Mouse (Mus musculus) midbrain, postnatal 0 days (tissue): ENCODE measurements around the gene Nat14. TPM values are rescaled to one million over a fixed set of nuclear protein-coding genes. Genes with fewer than 3 reads are reported as not detected.

ENCODE experiments used
- ATAC-seq: fragments of 200-750 bp; cut with Nextera tagmentation; 2 replicates; pipeline ENCODE4 v1.8.0; 2017; ENCODE audit warnings: moderate number of reproducible peaks, mild to moderate bottlenecking, moderate TSS enrichment, moderate library complexity; ENCODE audit not compliant: low FRiP score
- DNase-seq: peaks from one replicate; pipeline ENCODE4 v3.0.0-alpha.2; 2015; ENCODE audit warnings: low spot score
- H3K27ac ChIP-seq: fragments of 300-500 bp; sonication (generic); 2 replicates; pipeline ENCODE4 v1.5.1; 2014; ENCODE audit warnings: low read depth, mild to moderate bottlenecking, low read length, mixed read lengths
- H3K27me3 ChIP-seq: fragments of 300-500 bp; sonication (generic); 2 replicates; pipeline ENCODE4 v1.6.1; 2014; ENCODE audit warnings: low read length, control low read depth, mixed read lengths; ENCODE audit not compliant: insufficient read depth
- H3K36me3 ChIP-seq: fragments of 300-500 bp; sonication (generic); 2 replicates; pipeline ENCODE4 v1.6.1; 2014; ENCODE audit warnings: low read length, control low read depth, mixed read lengths; ENCODE audit not compliant: insufficient read depth
- H3K4me1 ChIP-seq: fragments of 300-500 bp; sonication (generic); 2 replicates; pipeline ENCODE4 v1.6.1; 2014; ENCODE audit warnings: mild to moderate bottlenecking, control low read depth, antibody characterized with exemption, low read length, mixed read lengths; ENCODE audit not compliant: insufficient read depth
- H3K4me2 ChIP-seq: fragments of 300-500 bp; sonication (generic); 2 replicates; pipeline ENCODE4 v1.6.1; 2014; ENCODE audit warnings: low read depth, mild to moderate bottlenecking, low read length, mixed read lengths; ENCODE audit not compliant: poor library complexity, severe bottlenecking
- H3K4me3 ChIP-seq: fragments of 300-500 bp; sonication (generic); 2 replicates; pipeline ENCODE4 v1.5.1; 2014; ENCODE audit warnings: low read depth, mild to moderate bottlenecking, low read length, moderate library complexity
- H3K9ac ChIP-seq: fragments of 300-500 bp; sonication (generic); replicated peaks from 2 replicates; pipeline ENCODE4 v1.6.1; 2014; ENCODE audit warnings: mild to moderate bottlenecking, low read length, moderate library complexity, mixed read lengths; ENCODE audit not compliant: poor library complexity, severe bottlenecking
- H3K9me3 ChIP-seq: fragments of 300-500 bp; sonication (generic); 2 replicates; pipeline ENCODE4 v1.6.1; 2016; ENCODE audit warnings: low read length, control low read depth
- CTCF ChIP-seq: IDR thresholded peaks from 2 replicates; pipeline ENCODE4 v1.5.1; 2016; ENCODE audit warnings: antibody characterized with exemption, mild to moderate bottlenecking
- WGBS: fragments of 180-500 bp; shearing (Covaris S2); extraction: QIAGEN DNeasy Blood & Tissue Kit; methylation state at CpG from one replicate; pipeline ENCODE4 v1.1.7; 2014; 5-methylcytosine and 5-hydroxymethylcytosine counted together
- polyA plus RNA-seq: library from polyadenylated mRNA; unstranded; fragments of >200 nt; fragmentation: Nextera tagmentation; extraction: Ambion mirVana; gene quantifications from 2 replicates; pipeline ENCODE4 v1.2.1, GENCODE M21; 2015
- total RNA-seq: library from RNA; depleted of rRNA; stranded (reverse); fragments of >200 nt; gene quantifications from 2 replicates; pipeline ENCODE4 v1.2.3, GENCODE M21; 2014; rRNA removed

Nat14 gene
- total and polyA plus RNA-seq, 2 experiments from 2014 or later = 35.9 to 49.7 TPM

- no peaks in the 10 kb centered on the region for H3K36me3 ChIP-seq
- ATAC-seq (no peak), DNase-seq (no peak)
- WGBS = 80% methylated on average over 5 of the region's 5 CpGs
- H3K27ac ChIP-seq = no peak overlapping the region
- TF ChIP-seq CTCF = no peak
- no peak overlapping the region for H3K9ac ChIP-seq
- H3K4me2 ChIP-seq = no peak overlapping the region
- no peak overlapping the region for H3K4me3 ChIP-seq
- no peaks in the 10 kb centered on the region for H3K27me3 ChIP-seq
- H3K4me1 ChIP-seq = no peaks in the 10 kb centered on the region
- H3K9me3 ChIP-seq = no peaks in the 10 kb centered on the region
These were observed 41.7 kb downstream of the Nat14 start for GRCm38 (mm10) chr7:4963527-4963926.

DNA sequence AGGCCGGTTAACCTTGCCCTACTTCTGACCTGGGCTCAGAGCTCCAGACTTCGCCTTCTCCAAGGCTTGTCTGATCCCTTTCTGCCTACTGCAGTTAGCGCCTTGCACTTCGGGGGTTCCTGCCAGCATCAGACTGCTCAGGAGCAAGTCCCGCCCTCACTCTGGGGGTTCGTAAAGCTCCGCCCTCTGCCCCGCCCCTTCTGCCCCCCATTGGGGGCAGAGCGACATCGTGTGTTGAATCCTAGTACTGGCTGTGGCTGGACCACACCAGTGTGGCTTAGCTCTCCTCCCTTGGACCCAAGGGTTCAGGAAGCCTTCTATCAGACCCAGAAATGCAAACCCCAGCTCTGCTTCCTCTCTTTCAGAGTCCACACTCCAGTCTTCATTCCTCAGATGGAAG, 42.4 kb downstream of the Nat14 start, which contains the start of gene Sbk2:
TSS of gene Sbk2 (minus strand) at position 135 of the 400 bp plus-strand sequence.
- H3K9ac ChIP-seq = no peak within 1 kb of the TSS; the same call in 1 of the 2 replicates
- H3K4me2 ChIP-seq = peak within 1 kb of the TSS; percentile 26
- no peaks in the 10 kb centered on the region for H3K36me3 ChIP-seq
- DNase-seq = peak; percentile 71
- peak; percentile 79 for TF ChIP-seq CTCF
- H3K9me3 ChIP-seq = no peaks in the 10 kb centered on the region
- H3K27ac ChIP-seq = no peak within 1 kb of the TSS
- ATAC-seq = peak; percentile 81
- 7% methylated on average over 10 of the region's 10 CpGs for WGBS
- H3K4me3 ChIP-seq = no peak within 1 kb of the TSS
- no peaks in the 10 kb centered on the region for H3K27me3 ChIP-seq
- H3K4me1 ChIP-seq = no peaks in the 10 kb centered on the region

- Histone ChIP-seq H3K36me3 (no peaks in the 10 kb centered on the region), H3K9me3 (no peaks in the 10 kb centered on the region), H3K4me2 (no peak overlapping the region), H3K4me3 (no peak overlapping the region), H3K27ac (no peak overlapping the region), H3K9ac (no peak overlapping the region), H3K4me1 (no peaks in the 10 kb centered on the region), H3K27me3 (no peaks in the 10 kb centered on the region)
- TF ChIP-seq CTCF = no peak
- ATAC-seq (no peak), DNase-seq (no peak)
- WGBS = 79% methylated on average over 5 of the region's 5 CpGs
These were observed 43.2 kb downstream of the Nat14 start for GRCm38 (mm10) chr7:4964988-4965387.

DNA sequence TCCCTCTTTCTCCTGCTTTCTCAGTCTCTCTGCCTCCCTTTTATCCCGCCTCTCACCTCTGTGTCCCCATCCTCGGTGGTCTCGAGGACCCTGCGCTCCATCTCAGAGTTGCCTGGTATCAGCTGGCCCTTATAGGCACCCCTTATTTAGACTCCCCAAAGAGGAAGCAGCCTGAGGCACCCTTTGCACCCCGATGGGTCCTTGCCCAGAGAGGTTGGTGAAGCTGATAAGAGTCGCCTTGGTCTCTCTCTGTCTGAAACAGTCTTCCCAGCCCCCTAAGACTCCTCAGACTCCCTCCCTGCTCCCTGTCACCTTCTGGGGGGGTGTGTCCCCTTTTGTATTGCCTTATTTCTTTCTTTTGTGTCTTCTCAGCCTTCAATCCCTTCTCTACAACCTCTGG, 49.2 kb downstream of the Nat14 start, which contains the start of gene Sbk3:
TSS of gene Sbk3 (minus strand) at position 101 of the 400 bp plus-strand sequence.
- 39% methylated on average over 6 of the region's 6 CpGs for WGBS
- H3K9ac ChIP-seq = 0 out of 2 replicates have a peak within 1 kb of the TSS, but pooled peaks have one; percentile 2
- no peaks in the 10 kb centered on the region for H3K9me3 ChIP-seq
- H3K27me3 ChIP-seq = no peaks in the 10 kb centered on the region
- no peak for DNase-seq
- no peaks in the 10 kb centered on the region for H3K36me3 ChIP-seq
- ATAC-seq = no peak
- H3K27ac ChIP-seq = no peak within 1 kb of the TSS
- no peak for TF ChIP-seq CTCF
- no peak within 1 kb of the TSS for H3K4me3 ChIP-seq
- no peak within 1 kb of the TSS for H3K4me2 ChIP-seq
- no peaks in the 10 kb centered on the region for H3K4me1 ChIP-seq

DNA sequence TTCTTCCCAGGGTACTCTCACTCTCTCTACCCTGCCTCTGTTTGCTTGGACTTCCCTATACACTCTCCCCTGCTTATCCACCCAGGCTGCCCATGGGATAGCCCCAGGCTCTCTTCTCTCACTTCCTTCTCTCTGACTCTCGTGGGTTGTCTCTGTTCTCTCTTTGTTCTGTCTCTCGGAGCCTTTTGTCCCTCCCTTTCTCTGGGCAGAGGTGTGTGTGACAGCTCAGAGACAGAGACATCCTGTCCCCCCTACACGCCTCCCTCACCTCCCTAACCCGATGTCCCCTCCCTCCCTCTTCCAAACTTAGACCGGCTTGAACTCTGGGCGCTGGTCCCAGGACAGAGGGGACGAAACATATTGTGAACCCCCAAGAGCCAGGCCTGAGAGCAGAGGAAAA, 49.9 kb downstream of the Nat14 start:
- WGBS = 23% methylated on average over 7 of the region's 7 CpGs
- no peaks in the 10 kb centered on the region for H3K27me3 ChIP-seq
- H3K27ac ChIP-seq = no peak overlapping the region
- H3K4me3 ChIP-seq = no peak overlapping the region
- H3K4me2 ChIP-seq = no peak overlapping the region
- H3K9ac ChIP-seq = no peak overlapping the region
- no peaks in the 10 kb centered on the region for H3K9me3 ChIP-seq
- no peaks in the 10 kb centered on the region for H3K36me3 ChIP-seq
- no peak for TF ChIP-seq CTCF
- no peak for ATAC-seq
- H3K4me1 ChIP-seq = no peaks in the 10 kb centered on the region
- no peak for DNase-seq

DNA sequence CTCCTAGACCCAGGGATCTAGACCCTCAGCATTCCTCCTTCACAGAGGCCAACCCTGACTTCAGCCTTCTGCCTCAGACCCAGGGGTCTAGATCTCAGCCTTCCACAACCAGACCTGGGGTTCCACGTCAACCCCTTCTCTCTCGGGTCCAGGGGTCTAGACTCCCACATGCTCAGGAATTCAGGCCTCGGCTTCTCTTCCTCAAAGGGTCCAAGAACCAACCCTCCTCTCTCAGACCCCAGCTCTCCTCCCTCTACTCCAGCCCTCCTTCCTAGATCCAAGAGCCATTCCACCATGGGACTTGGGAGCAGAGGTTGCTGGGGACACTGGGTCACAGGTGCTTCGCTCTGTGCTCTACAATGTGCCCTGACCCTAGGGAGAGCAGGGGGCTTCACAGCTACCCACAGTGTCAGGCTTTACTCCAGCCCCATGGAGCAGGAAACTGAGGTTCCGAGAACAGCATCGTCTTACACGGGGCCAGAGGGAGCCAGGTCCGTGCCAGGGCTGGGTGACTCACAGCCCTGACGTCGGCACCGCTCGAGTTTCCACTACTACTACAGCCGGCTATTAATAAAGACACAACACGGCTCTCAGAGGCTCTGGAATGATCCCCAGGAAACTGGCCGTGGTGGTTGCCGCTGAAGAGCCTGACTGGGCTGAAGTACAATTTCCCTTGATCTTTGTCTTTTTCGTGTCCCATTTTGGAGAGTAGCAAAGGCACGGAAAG, 50.7 kb downstream of the Nat14 start:
- H3K27ac ChIP-seq = no peak overlapping the region
- H3K9me3 ChIP-seq = no peaks in the 10 kb centered on the region
- WGBS = 79% methylated on average over 18 of the region's 18 CpGs
- no peaks in the 10 kb centered on the region for H3K27me3 ChIP-seq
- DNase-seq (no peak), ATAC-seq (no peak)
- H3K4me1 ChIP-seq = no peaks in the 10 kb centered on the region
- no peak overlapping the region for H3K9ac ChIP-seq
- H3K36me3 ChIP-seq = no peaks in the 10 kb centered on the region
- no peak overlapping the region for H3K4me3 ChIP-seq
- no peak for TF ChIP-seq CTCF
- H3K4me2 ChIP-seq = no peak overlapping the region

Other genes starting within 250 kb of the Nat14 start
Only the 30 nearest of the 33 such genes appear.
- not detected in 2 replicates for gene Tmem150b, start 196.8 kb upstream of the Nat14 start, total RNA-seq
- 0.23 TPM in 1 of 2 replicates, not detected in the other for gene Tmem150b, start 196.8 kb upstream of the Nat14 start, polyA plus RNA-seq
- gene Kmt5c, start 181.9 kb upstream of the Nat14 start, total RNA-seq = 38.9 and 48.8 TPM in 2 replicates
- 33.1 and 35.7 TPM in 2 replicates for gene Kmt5c, start 181.9 kb upstream of the Nat14 start, polyA plus RNA-seq
- 6.8 and 12.1 TPM in 2 replicates for gene Cox6b2, start 168.9 kb upstream of the Nat14 start, total RNA-seq
- 33.6 and 43.9 TPM in 2 replicates for gene Cox6b2, start 168.9 kb upstream of the Nat14 start, polyA plus RNA-seq
- not detected in 2 replicates for gene Fam71e2, start 150.7 kb upstream of the Nat14 start, total RNA-seq
- gene Fam71e2, start 150.7 kb upstream of the Nat14 start, polyA plus RNA-seq = not detected in 2 replicates
- 1.4 and 2.0 TPM in 2 replicates for gene Il11, start 139.2 kb upstream of the Nat14 start, total RNA-seq
- 1.7 and 2.5 TPM in 2 replicates for gene Il11, start 139.2 kb upstream of the Nat14 start, polyA plus RNA-seq
- gene Tmem190, start 139.1 kb upstream of the Nat14 start, total RNA-seq = not detected in 2 replicates
- 0.39 and 0.48 TPM in 2 replicates for gene Tmem190, start 139.1 kb upstream of the Nat14 start, polyA plus RNA-seq
- gene Tmem238, start 132.4 kb upstream of the Nat14 start, total RNA-seq = 14.6 and 16.6 TPM in 2 replicates
- gene Tmem238, start 132.4 kb upstream of the Nat14 start, polyA plus RNA-seq = 16.0 and 18.2 TPM in 2 replicates
- 131 and 177 TPM in 2 replicates for gene Rpl28, start 129.2 kb upstream of the Nat14 start, total RNA-seq
- 289 TPM in 2 replicates for gene Rpl28, start 129.2 kb upstream of the Nat14 start, polyA plus RNA-seq
- 264 and 276 TPM in 2 replicates for gene Ube2s, start 109.4 kb upstream of the Nat14 start, total RNA-seq
- gene Ube2s, start 109.4 kb upstream of the Nat14 start, polyA plus RNA-seq = 207 and 210 TPM in 2 replicates
- gene Shisa7, start 77.3 kb upstream of the Nat14 start, total RNA-seq = 51.4 and 68.5 TPM in 2 replicates
- gene Shisa7, start 77.3 kb upstream of the Nat14 start, polyA plus RNA-seq = 9.3 and 10.1 TPM in 2 replicates
- 1.0 and 2.0 TPM in 2 replicates for gene Isoc2b, start 51.8 kb upstream of the Nat14 start, total RNA-seq
- 3.7 and 5.8 TPM in 2 replicates for gene Isoc2b, start 51.8 kb upstream of the Nat14 start, polyA plus RNA-seq
- 5.8 and 7.7 TPM in 2 replicates for gene Isoc2a, start 44.9 kb upstream of the Nat14 start, total RNA-seq
- 0.38 and 0.52 TPM in 2 replicates for gene Isoc2a, start 44.9 kb upstream of the Nat14 start, polyA plus RNA-seq
- 0.57 TPM in 1 of 2 replicates, not detected in the other for gene Gm36210, start 15.5 kb upstream of the Nat14 start, total RNA-seq
- gene Gm36210, start 15.5 kb upstream of the Nat14 start, polyA plus RNA-seq = 0.32 and 0.43 TPM in 2 replicates
- gene Zfp628, start 6.8 kb upstream of the Nat14 start, total RNA-seq = 10.6 and 12.3 TPM in 2 replicates
- 5.1 and 5.6 TPM in 2 replicates for gene Zfp628, start 6.8 kb upstream of the Nat14 start, polyA plus RNA-seq
- 1.9 and 3.4 TPM in 2 replicates for gene Ssc5d, start 3.8 kb downstream of the Nat14 start, total RNA-seq
- gene Ssc5d, start 3.8 kb downstream of the Nat14 start, polyA plus RNA-seq = 1.2 and 1.6 TPM in 2 replicates
- 0.49 TPM in 1 of 2 replicates, not detected in the other for gene Sbk2, start 42.4 kb downstream of the Nat14 start, total RNA-seq
- gene Sbk2, start 42.4 kb downstream of the Nat14 start, polyA plus RNA-seq = 0.20 TPM in 1 of 2 replicates, not detected in the other
- gene Sbk3, start 49.1 kb downstream of the Nat14 start, total RNA-seq = 0.49 and 1.8 TPM in 2 replicates
- 0.45 and 0.46 TPM in 2 replicates for gene Sbk3, start 49.1 kb downstream of the Nat14 start, polyA plus RNA-seq
- gene Zfp579, start 74.1 kb downstream of the Nat14 start, total RNA-seq = 53.2 and 54.3 TPM in 2 replicates
- gene Zfp579, start 74.1 kb downstream of the Nat14 start, polyA plus RNA-seq = 43.1 and 43.3 TPM in 2 replicates
- 3.9 and 7.3 TPM in 2 replicates for gene Zfp524, start 92.4 kb downstream of the Nat14 start, total RNA-seq
- gene Zfp524, start 92.4 kb downstream of the Nat14 start, polyA plus RNA-seq = 2.9 and 3.5 TPM in 2 replicates
- 35.5 and 36.1 TPM in 2 replicates for gene Fiz1, start 92.7 kb downstream of the Nat14 start, total RNA-seq
- gene Fiz1, start 92.7 kb downstream of the Nat14 start, polyA plus RNA-seq = 22.8 and 25.7 TPM in 2 replicates
- gene Gm44973, start 93.5 kb downstream of the Nat14 start, total RNA-seq = not detected in 2 replicates
- 1.2 and 2.6 TPM in 2 replicates for gene Gm44973, start 93.5 kb downstream of the Nat14 start, polyA plus RNA-seq
- gene Zfp865, start 98.3 kb downstream of the Nat14 start, total RNA-seq = 35.0 and 48.4 TPM in 2 replicates
- gene Zfp865, start 98.3 kb downstream of the Nat14 start, polyA plus RNA-seq = 5.5 and 6.8 TPM in 2 replicates
- gene Ccdc106, start 98.5 kb downstream of the Nat14 start, total RNA-seq = 65.6 and 68.8 TPM in 2 replicates
- gene Ccdc106, start 98.5 kb downstream of the Nat14 start, polyA plus RNA-seq = 75.4 and 77.3 TPM in 2 replicates
- not detected in 2 replicates for gene 4632433K11Rik, start 112.1 kb downstream of the Nat14 start, total RNA-seq
- not detected in 2 replicates for gene 4632433K11Rik, start 112.1 kb downstream of the Nat14 start, polyA plus RNA-seq
- gene Zfp784, start 116.4 kb downstream of the Nat14 start, total RNA-seq = 5.0 and 8.0 TPM in 2 replicates
- gene Zfp784, start 116.4 kb downstream of the Nat14 start, polyA plus RNA-seq = 4.3 and 5.4 TPM in 2 replicates
- gene Zfp580, start 129.5 kb downstream of the Nat14 start, total RNA-seq = 55.6 and 77.7 TPM in 2 replicates
- gene Zfp580, start 129.5 kb downstream of the Nat14 start, polyA plus RNA-seq = 154 and 157 TPM in 2 replicates
- 157 and 161 TPM in 2 replicates for gene U2af2, start 140.1 kb downstream of the Nat14 start, total RNA-seq
- gene U2af2, start 140.1 kb downstream of the Nat14 start, polyA plus RNA-seq = 74.7 and 78.2 TPM in 2 replicates
- 399 and 484 TPM in 2 replicates for gene Epn1, start 158.2 kb downstream of the Nat14 start, total RNA-seq
- 130 and 134 TPM in 2 replicates for gene Epn1, start 158.2 kb downstream of the Nat14 start, polyA plus RNA-seq
- not detected in 2 replicates for gene Rfpl4, start 194.9 kb downstream of the Nat14 start, total RNA-seq
- gene Rfpl4, start 194.9 kb downstream of the Nat14 start, polyA plus RNA-seq = not detected in 2 replicates
- gene Rasl2-9, start 203.9 kb downstream of the Nat14 start, total RNA-seq = 1.3 TPM in 1 of 2 replicates, not detected in the other
- 0.57 and 0.72 TPM in 2 replicates for gene Rasl2-9, start 203.9 kb downstream of the Nat14 start, polyA plus RNA-seq